Mouse (Mus musculus) hindbrain, embryonic 13.5 days (tissue): ENCODE data around the gene Rab3c. TPM values are rescaled to one million over a fixed set of nuclear protein-coding genes. Genes with fewer than 3 reads are reported as not detected.

Source experiments
- polyA plus RNA-seq: library from polyadenylated mRNA; unstranded; fragments of >200 nt; fragmentation: Nextera tagmentation; extraction: Ambion mirVana; gene quantifications from 2 replicates; pipeline ENCODE4 v1.2.1, GENCODE M21; 2015

Gene Rab3c
- polyA plus RNA-seq, 1 experiment from 2014 or later = 208 TPM

Other genes with a start within 250 kb of the Rab3c start
- 0.13 TPM in 1 of 2 replicates, not detected in the other for gene Gapt, start 76.2 kb upstream of the Rab3c start, polyA plus RNA-seq
- gene Plk2, start 114.0 kb upstream of the Rab3c start, polyA plus RNA-seq = 121 and 139 TPM in 2 replicates